ENCODE assay signal across 13 mouse cellular contexts in genomic region chr6:146230373-146230788, GRCm38 (mm10).
A peak's percentile ranks its signal among the peaks of the same experiment; 100 is the strongest.
DNase-seq lines count a peak whose midpoint lies in the region; ATAC-seq and TF ChIP-seq lines count a peak whose summit lies in the region.
"Had no signal": no experiment of that assay in that cellular context is flagged by ENCODE, and none has a peak within 500 bp of the region (broad histone marks: within the 10 kb centered on the region; RNA-seq: fewer than 3 reads in every experiment).

No protein-coding gene starts in this region.

- H3K4me1 ChIP-seq in midbrain, embryonic 15.5 days: peaks cover 6% of the 10 kb centered on the region
- peaks cover 9% of the 10 kb centered on the region for H3K4me1 ChIP-seq in midbrain, embryonic 13.5 days (replicated peaks)
- H3K4me1 ChIP-seq in bone marrow macrophage, adult 2 months (ENCODE audit: control insufficient read depth, insufficient read depth, low read length): peaks cover 13% of the 10 kb centered on the region
- no peaks in the 10 kb centered on the region for H3K4me1 ChIP-seq in intestine, embryonic 16.5 days (ENCODE audit: control insufficient read depth, insufficient read depth, low read length)

- no peak overlapping the region for H3K27ac ChIP-seq in midbrain, embryonic 15.5 days
- no peak overlapping the region for H3K27ac ChIP-seq in midbrain, embryonic 13.5 days
- peak overlapping the region; percentile 57 for H3K27ac ChIP-seq in bone marrow macrophage, adult 2 months (ENCODE audit: insufficient read depth, low read depth, low read length)
- H3K27ac ChIP-seq in intestine, embryonic 16.5 days (ENCODE audit: low read length): no peak overlapping the region

- 49% methylated on average over 9 of the region's 9 CpGs for WGBS in midbrain, embryonic 15.5 days
- WGBS in midbrain, embryonic 13.5 days: 61% methylated on average over 9 of the region's 9 CpGs
- WGBS in intestine, embryonic 16.5 days: 68% methylated on average over 9 of the region's 9 CpGs

- TF ChIP-seq CTCF in bone marrow macrophage, adult 2 months (IDR thresholded peaks at IDR 0.05; ENCODE audit: low read depth, low read length): no peak

- H3K27me3 ChIP-seq in midbrain, embryonic 15.5 days (replicated peaks): no peaks in the 10 kb centered on the region; the same call in 1 of the 2 replicates
- no peaks in the 10 kb centered on the region for H3K27me3 ChIP-seq in midbrain, embryonic 13.5 days
- H3K27me3 ChIP-seq in intestine, embryonic 16.5 days (replicated peaks; ENCODE audit: control insufficient read depth, insufficient read depth, low read length): no peaks in the 10 kb centered on the region

- no peaks in the 10 kb centered on the region for H3K9me3 ChIP-seq in midbrain, embryonic 15.5 days
- H3K9me3 ChIP-seq in midbrain, embryonic 13.5 days: no peaks in the 10 kb centered on the region
- H3K9me3 ChIP-seq in intestine, embryonic 16.5 days (ENCODE audit: control insufficient read depth, low read length): no peaks in the 10 kb centered on the region

- TF ChIP-seq POLR2A in bone marrow macrophage, adult 2 months (IDR thresholded peaks at IDR 0.05; ENCODE audit: borderline replicate concordance, low read depth, low read length): no peak

- DNase-seq in kidney, adult 11 months: no peak
- no peak for DNase-seq in gastrocnemius, postnatal 25 days
- DNase-seq: adrenal gland, postnatal 36 days; cerebellum, postnatal 14 days; heart, postnatal 36 days; kidney, adult 18-20 months; left cerebral cortex, postnatal 4 days had no signal

- no peak overlapping the region for H3K9ac ChIP-seq in midbrain, embryonic 15.5 days
- no peak overlapping the region for H3K9ac ChIP-seq in midbrain, embryonic 13.5 days (replicated peaks)
- no peak overlapping the region for H3K9ac ChIP-seq in intestine, embryonic 16.5 days (ENCODE audit: low read depth, low read length)

- ATAC-seq in midbrain, embryonic 15.5 days (replicated peaks): 0 out of 2 replicates have a peak, but pooled peaks have one; percentile 40
- no peak for ATAC-seq in midbrain, embryonic 13.5 days
- ATAC-seq in intestine, embryonic 16.5 days: peak; percentile 44; the same call in 1 of the 2 replicates
- ATAC-seq in megakaryocyte progenitor cell, adult 5-6 weeks (replicated peaks; ENCODE audit: poor library complexity): peak; percentile 91
- ATAC-seq: lung, postnatal 0 days had no signal

- H3K36me3 ChIP-seq in midbrain, embryonic 15.5 days (replicated peaks): no peaks in the 10 kb centered on the region
- H3K36me3 ChIP-seq in midbrain, embryonic 13.5 days: no peaks in the 10 kb centered on the region
- no peaks in the 10 kb centered on the region for H3K36me3 ChIP-seq in intestine, embryonic 16.5 days (ENCODE audit: control insufficient read depth, insufficient read depth, low read length)

- no peak overlapping the region for H3K4me2 ChIP-seq in midbrain, embryonic 15.5 days
- H3K4me2 ChIP-seq in midbrain, embryonic 13.5 days (replicated peaks): no peak overlapping the region
- H3K4me2 ChIP-seq in intestine, embryonic 16.5 days (ENCODE audit: low read depth, low read length): no peak overlapping the region

- H3K4me3 ChIP-seq in midbrain, embryonic 15.5 days: no peak overlapping the region
- H3K4me3 ChIP-seq in midbrain, embryonic 13.5 days (replicated peaks): no peak overlapping the region
- H3K4me3 ChIP-seq in bone marrow macrophage, adult 2 months (ENCODE audit: insufficient read depth, low read length): peak overlapping the region; percentile 14; the same call in 1 of the 2 replicates
- no peak overlapping the region for H3K4me3 ChIP-seq in intestine, embryonic 16.5 days (ENCODE audit: low read length)
